Mouse (Mus musculus): Measurements from ENCODE around the gene Ralgps1. TPM values are rescaled to one million over a fixed set of nuclear protein-coding genes. Genes with fewer than 3 reads are reported as not detected.
A peak's percentile ranks its signal among the peaks of the same experiment; 100 is the strongest.
"Not testable (repeated sequence)": the region's sequence is repeated elsewhere in the genome, so short reads cannot be mapped to it uniquely, and the experiment has no call there.

Ralgps1 gene
- polyA plus RNA-seq, 1 experiment from 2014 or later, result 32.0 TPM

DNA sequence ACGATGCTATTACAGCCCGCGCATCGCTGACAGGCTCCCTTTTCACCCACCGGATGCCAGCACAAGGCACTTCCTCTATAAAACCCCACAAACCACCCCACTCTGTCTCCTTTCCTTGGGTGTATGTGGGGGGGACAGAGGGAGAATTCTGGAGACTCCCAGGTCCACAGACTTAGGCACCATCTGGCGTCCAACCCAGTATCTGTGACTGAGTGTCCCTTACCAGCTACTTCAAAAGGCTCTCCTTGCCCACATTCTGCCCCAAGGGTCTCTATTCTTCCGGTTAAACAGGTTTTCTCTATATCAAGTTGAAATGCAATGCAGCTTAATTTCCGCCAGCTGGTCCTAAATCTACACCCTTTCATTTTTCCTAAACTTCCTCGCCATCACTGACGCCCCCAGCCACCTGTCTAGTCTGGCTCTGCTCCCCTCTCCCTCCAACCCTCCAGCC lies 276.0 kb downstream of the Ralgps1 start:
- Histone ChIP-seq H3K4me1 (ENCODE audit: control insufficient read depth, insufficient read depth, low read depth, low read length) (peaks cover 3% of the 10 kb centered on the region; the same call in 1 of the 2 replicates), H3K4me2 (ENCODE audit: low read length) (no peak overlapping the region), H3K9ac (ENCODE audit: low read depth, low read length) (no peak overlapping the region), H3K27ac (ENCODE audit: low read depth, low read length) (no peak overlapping the region), H3K4me3 (ENCODE audit: low read length) (no peak overlapping the region), H3K36me3 (ENCODE audit: control insufficient read depth, insufficient read depth, low read length) (no peaks in the 10 kb centered on the region), H3K27me3 (replicated peaks; ENCODE audit: control insufficient read depth, insufficient read depth, low read length) (no peaks in the 10 kb centered on the region), H3K9me3 (ENCODE audit: control insufficient read depth, low read length) (no peaks in the 10 kb centered on the region)
- no peak for ATAC-seq
- WGBS, result 71% methylated on average over 10 of the region's 10 CpGs

- WGBS, result 80% methylated on average over 8 of the region's 8 CpGs
- no peak for ATAC-seq
- no peaks in the 10 kb centered on the region for H3K27me3 ChIP-seq (replicated peaks; ENCODE audit: control insufficient read depth, insufficient read depth, low read length)
- H3K4me3 ChIP-seq (ENCODE audit: low read length), result no peak overlapping the region
- H3K9ac ChIP-seq (ENCODE audit: low read depth, low read length), result no peak overlapping the region
- H3K27ac ChIP-seq (ENCODE audit: low read depth, low read length), result no peak overlapping the region
- no peak overlapping the region for H3K4me2 ChIP-seq (ENCODE audit: low read length)
- H3K36me3 ChIP-seq (ENCODE audit: control insufficient read depth, insufficient read depth, low read length), result no peaks in the 10 kb centered on the region
- H3K9me3 ChIP-seq (ENCODE audit: control insufficient read depth, low read length), result no peaks in the 10 kb centered on the region
- H3K4me1 ChIP-seq (ENCODE audit: control insufficient read depth, insufficient read depth, low read depth, low read length), result peaks cover 5% of the 10 kb centered on the region; the same call in 1 of the 2 replicates
These were observed 280.4 kb downstream of the Ralgps1 start for GRCm38 (mm10) chr2:33090620-33091520.

DNA sequence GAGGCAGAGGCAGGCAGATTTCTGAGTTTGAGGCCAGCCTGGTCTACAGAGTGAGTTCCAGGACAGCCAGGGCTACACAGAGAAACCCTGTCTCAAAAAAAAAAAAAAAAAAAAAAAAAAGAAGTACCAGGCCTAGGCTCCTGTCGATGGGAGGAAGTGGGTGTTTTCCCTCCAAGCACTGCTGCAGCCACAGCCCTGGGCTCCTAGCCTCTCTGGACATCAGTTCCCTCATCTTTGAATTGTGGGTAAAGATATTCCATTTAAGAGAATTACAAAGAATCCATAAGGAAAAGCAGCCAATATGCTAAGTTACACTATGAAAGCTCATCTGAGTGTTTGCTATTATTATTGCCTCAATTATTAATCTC lies 281.3 kb downstream of the Ralgps1 start:
- ATAC-seq; H3K4me1 ChIP-seq (ENCODE audit: control insufficient read depth, insufficient read depth, low read depth, low read length); H3K27ac ChIP-seq (ENCODE audit: low read depth, low read length); H3K4me3 ChIP-seq (ENCODE audit: low read length); H3K36me3 ChIP-seq (ENCODE audit: control insufficient read depth, insufficient read depth, low read length); H3K4me2 ChIP-seq (ENCODE audit: low read length); H3K9ac ChIP-seq (ENCODE audit: low read depth, low read length); H3K9me3 ChIP-seq (ENCODE audit: control insufficient read depth, low read length); H3K27me3 ChIP-seq (replicated peaks; ENCODE audit: control insufficient read depth, insufficient read depth, low read length): not testable (repeated sequence)
- 75% methylated on average over 1 of the region's 1 CpGs for WGBS

DNA sequence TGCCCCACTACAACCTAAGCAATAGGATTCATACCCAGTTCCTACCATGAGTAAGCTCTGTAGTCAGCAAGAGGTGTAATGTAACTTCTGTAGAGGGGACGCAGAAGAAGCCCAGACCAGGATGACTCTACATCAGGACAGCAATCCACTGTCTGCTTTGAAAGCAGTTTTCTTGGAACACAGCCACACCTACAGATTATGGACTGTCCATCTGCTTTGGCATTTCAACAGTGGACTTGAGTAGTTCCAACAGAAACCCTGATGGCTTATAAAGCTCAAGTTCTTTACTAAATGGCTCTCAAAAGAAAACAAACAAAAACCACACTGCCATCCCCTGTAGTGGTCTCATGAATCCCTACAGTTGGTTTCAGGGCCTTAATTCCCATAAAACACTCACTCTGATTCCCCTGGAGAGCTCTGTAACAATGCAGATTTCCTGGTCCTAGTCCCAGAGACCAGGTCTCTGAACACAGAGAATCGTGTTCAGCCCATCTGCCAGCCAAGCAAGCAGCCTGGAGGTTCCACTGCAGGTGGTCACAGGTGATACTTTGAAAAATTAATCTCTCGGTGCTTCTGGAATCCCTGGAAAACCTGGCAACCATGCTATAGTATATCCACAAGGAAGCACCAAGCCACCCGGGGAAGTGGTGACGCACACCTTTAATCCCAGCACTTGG lies 281.8 kb downstream of the Ralgps1 start:
- H3K4me2 ChIP-seq (ENCODE audit: low read length), result no peak overlapping the region
- no peak overlapping the region for H3K4me3 ChIP-seq (ENCODE audit: low read length)
- ATAC-seq, result no peak
- no peaks in the 10 kb centered on the region for H3K36me3 ChIP-seq (ENCODE audit: control insufficient read depth, insufficient read depth, low read length)
- no peaks in the 10 kb centered on the region for H3K27me3 ChIP-seq (replicated peaks; ENCODE audit: control insufficient read depth, insufficient read depth, low read length)
- WGBS, result 83% methylated on average over 5 of the region's 5 CpGs
- H3K9me3 ChIP-seq (ENCODE audit: control insufficient read depth, low read length), result no peaks in the 10 kb centered on the region
- H3K4me1 ChIP-seq (ENCODE audit: control insufficient read depth, insufficient read depth, low read depth, low read length), result peaks cover 5% of the 10 kb centered on the region; the same call in 1 of the 2 replicates
- no peak overlapping the region for H3K27ac ChIP-seq (ENCODE audit: low read depth, low read length)
- no peak overlapping the region for H3K9ac ChIP-seq (ENCODE audit: low read depth, low read length)

GRCm38 (mm10) chr2:33086671-33087363 lies 284.5 kb downstream of the Ralgps1 start:
- H3K4me1 ChIP-seq (ENCODE audit: control insufficient read depth, insufficient read depth, low read depth, low read length), result peaks cover 5% of the 10 kb centered on the region; the same call in 1 of the 2 replicates
- H3K27ac ChIP-seq (ENCODE audit: low read depth, low read length), result peak overlapping the region; percentile 59
- H3K4me3 ChIP-seq (ENCODE audit: low read length), result peak overlapping the region; percentile 2; the same call in 1 of the 2 replicates
- H3K36me3 ChIP-seq (ENCODE audit: control insufficient read depth, insufficient read depth, low read length), result no peaks in the 10 kb centered on the region; the same call in 1 of the 2 replicates
- ATAC-seq, result peak; percentile 50
- WGBS, result 65% methylated on average over 7 of the region's 7 CpGs
- peak overlapping the region; percentile 32 for H3K4me2 ChIP-seq (ENCODE audit: low read length)
- H3K27me3 ChIP-seq (replicated peaks; ENCODE audit: control insufficient read depth, insufficient read depth, low read length), result no peaks in the 10 kb centered on the region
- peak overlapping the region; percentile 3; the same call in 1 of the 2 replicates for H3K9ac ChIP-seq (ENCODE audit: low read depth, low read length)
- no peaks in the 10 kb centered on the region for H3K9me3 ChIP-seq (ENCODE audit: control insufficient read depth, low read length)

GRCm38 (mm10) chr2:33086016-33086596 lies 285.2 kb downstream of the Ralgps1 start:
- Histone ChIP-seq H3K9me3 (ENCODE audit: control insufficient read depth, low read length) (no peaks in the 10 kb centered on the region), H3K4me2 (ENCODE audit: low read length) (peak overlapping the region; percentile 32), H3K9ac (ENCODE audit: low read depth, low read length) (peak overlapping the region; percentile 51), H3K4me1 (ENCODE audit: control insufficient read depth, insufficient read depth, low read depth, low read length) (peaks cover 3% of the 10 kb centered on the region; the same call in 1 of the 2 replicates), H3K27me3 (replicated peaks; ENCODE audit: control insufficient read depth, insufficient read depth, low read length) (no peaks in the 10 kb centered on the region), H3K4me3 (ENCODE audit: low read length) (peak overlapping the region; percentile 26), H3K27ac (ENCODE audit: low read depth, low read length) (peak overlapping the region; percentile 75), H3K36me3 (ENCODE audit: control insufficient read depth, insufficient read depth, low read length) (no peaks in the 10 kb centered on the region; the same call in 1 of the 2 replicates)
- ATAC-seq, result no peak
- WGBS, result 39% methylated on average over 7 of the region's 7 CpGs

DNA sequence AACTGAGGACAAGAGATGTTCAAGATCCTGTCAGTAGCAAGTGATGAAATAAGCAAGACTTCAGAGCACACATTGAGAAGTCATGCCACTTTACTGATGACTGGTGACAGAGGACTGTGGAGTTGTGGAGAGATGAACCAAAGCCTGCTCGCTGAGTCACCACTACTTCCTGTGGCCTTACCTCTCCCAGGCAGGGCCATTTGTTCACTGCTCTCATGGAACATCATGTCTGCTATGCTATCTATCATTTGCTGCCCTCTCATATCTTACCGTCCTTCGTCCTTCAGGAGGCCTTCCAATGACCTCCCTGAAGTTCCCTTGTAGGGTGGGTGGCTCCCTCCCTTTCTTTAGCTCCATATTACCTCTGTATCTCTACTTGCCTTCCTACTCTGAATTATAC lies 287.1 kb downstream of the Ralgps1 start:
- Histone ChIP-seq H3K4me1 (ENCODE audit: control insufficient read depth, insufficient read depth, low read depth, low read length) (peaks cover 2% of the 10 kb centered on the region; the same call in 1 of the 2 replicates), H3K4me3 (ENCODE audit: low read length) (no peak overlapping the region), H3K36me3 (ENCODE audit: control insufficient read depth, insufficient read depth, low read length) (no peaks in the 10 kb centered on the region; the same call in 1 of the 2 replicates), H3K4me2 (ENCODE audit: low read length) (no peak overlapping the region), H3K27me3 (replicated peaks; ENCODE audit: control insufficient read depth, insufficient read depth, low read length) (no peaks in the 10 kb centered on the region), H3K9ac (ENCODE audit: low read depth, low read length) (no peak overlapping the region), H3K27ac (ENCODE audit: low read depth, low read length) (no peak overlapping the region), H3K9me3 (ENCODE audit: control insufficient read depth, low read length) (no peaks in the 10 kb centered on the region)
- WGBS, result 89% methylated on average over 3 of the region's 3 CpGs
- no peak for ATAC-seq
